Mouse (Mus musculus): ENCODE results near the gene Vmn1r11.

Vmn1r11 gene

DNA sequence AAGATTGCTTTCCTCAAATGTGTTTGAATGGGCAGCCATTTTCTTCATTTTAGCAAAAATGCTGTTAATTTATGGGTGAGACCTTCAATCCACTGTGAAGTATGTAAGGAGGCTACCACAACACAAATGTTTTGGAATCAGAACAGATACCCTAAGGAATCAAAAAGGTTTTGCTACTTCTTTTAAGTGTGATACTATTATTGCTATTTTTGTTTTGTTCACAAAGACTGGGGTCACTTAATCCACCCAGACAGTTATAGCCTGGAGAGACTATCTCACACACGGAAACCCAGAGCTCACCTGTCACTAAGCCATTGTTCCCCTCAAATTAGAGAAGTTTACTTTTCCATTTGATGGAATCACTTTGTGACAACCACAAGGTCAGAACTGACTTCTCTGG, at the start of gene Vmn1r11:
Gene Vmn1r11, plus strand, starts transcription at position 301 of the 400 bp plus-strand sequence.
- no peak for DNase-seq (ENCODE audit: low read depth, low spot score)

GRCm38 (mm10) chr6:57106358-57106757, 26.9 kb upstream of the Vmn1r11 start:
- no peak for DNase-seq (ENCODE audit: low read depth, low spot score)

GRCm38 (mm10) chr6:57109154-57109553, 24.1 kb upstream of the Vmn1r11 start, which contains the start of gene Vmn1r10:
Vmn1r10 (plus strand) TSS chr6:57109454.
- no peak for DNase-seq (ENCODE audit: low read depth, low spot score)

DNA sequence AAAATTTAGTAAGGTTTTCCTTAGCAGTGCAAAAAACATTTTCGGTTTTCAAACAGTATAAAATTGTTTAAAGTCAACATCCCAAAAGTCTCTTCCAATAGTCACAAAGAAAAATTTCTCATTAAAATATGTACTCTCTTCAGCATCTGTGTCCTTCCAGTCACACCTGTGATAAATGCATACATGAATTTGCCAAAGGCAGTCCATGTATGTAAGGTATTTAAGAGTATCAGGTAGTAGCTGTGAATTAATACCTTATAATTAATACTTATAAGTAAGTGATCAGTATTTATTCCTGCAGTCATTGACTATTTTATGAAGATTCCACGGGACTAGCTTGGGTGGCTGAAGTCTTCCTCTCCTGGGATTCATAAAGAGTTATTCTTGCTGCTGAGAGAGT, 23.4 kb downstream of the Vmn1r11 start, which contains the start of gene Vmn1r12:
Gene Vmn1r12, plus strand, starts transcription at position 301 of the 400 bp plus-strand sequence.
- no peak for DNase-seq (ENCODE audit: low read depth, low spot score)

Data from skeletal muscle tissue, adult 2 months (tissue).